Mouse (Mus musculus) cortical plate, adult 2 months (tissue): Measurements from ENCODE around the gene Nt5c3b.

Experiments used
- CTCF ChIP-seq: fragments of 200-500 bp; IDR thresholded peaks from 2 replicates; pipeline ENCODE4 v1.5.1; 2011; ENCODE audit warnings: mild to moderate bottlenecking, control low read depth, low read length; ENCODE audit not compliant: insufficient read depth; ENCODE audit errors: extremely low read depth
- POLR2A ChIP-seq: fragments of 200-500 bp; IDR thresholded peaks from 2 replicates; pipeline ENCODE4 v1.6.1; 2011; ENCODE audit warnings: mild to moderate bottlenecking, low read length, control low read depth; ENCODE audit not compliant: insufficient read depth; ENCODE audit errors: extremely low read depth

DNA sequence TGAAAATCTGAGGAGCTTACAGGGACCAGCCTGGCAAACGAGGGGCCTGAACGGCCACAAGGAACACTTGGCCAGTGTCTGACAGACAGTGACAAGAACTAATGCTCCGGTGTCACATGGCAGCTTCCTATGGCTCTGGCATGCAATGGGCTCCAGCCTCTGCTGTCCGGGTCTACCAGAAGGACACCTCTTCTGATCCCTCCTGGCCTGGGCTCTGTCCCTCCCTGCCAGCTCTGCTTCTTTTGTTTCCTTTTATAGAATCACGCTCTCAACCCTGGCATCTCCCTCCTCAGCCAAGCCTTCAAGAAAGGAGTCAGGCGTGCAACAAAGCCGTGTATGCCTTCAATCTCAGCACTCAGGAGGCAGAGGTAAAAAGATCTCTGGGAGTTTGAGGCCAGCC lies 11.6 kb downstream of the Nt5c3b start:
- TF ChIP-seq POLR2A (no peak), CTCF (no peak)
